Comparison of ENCODE assay signal across 23 mouse cellular contexts in the genomic region with DNA sequence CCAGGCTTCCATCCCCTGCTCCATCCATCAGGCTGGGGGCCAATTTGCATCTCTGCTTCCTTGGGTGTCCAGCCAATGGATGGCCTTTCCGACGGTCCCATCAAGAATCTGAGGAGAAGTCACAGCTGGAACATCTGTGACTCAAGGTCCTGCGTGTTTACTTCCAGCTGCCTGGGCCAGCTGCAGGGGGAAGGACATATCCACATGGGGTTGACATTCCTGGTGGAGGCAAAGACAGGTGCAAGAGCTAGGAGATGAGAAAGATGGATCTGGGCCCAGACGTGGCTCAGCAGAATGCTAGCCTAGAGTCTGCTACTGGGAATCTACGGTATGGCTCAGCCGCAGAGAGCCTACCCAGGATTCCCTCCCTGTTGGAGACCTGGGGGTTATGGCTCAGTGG. TPM values are rescaled to one million over a fixed set of nuclear protein-coding genes. Genes with fewer than 3 reads are reported as not detected.
DNase-seq lines count a peak whose midpoint lies in the region; ATAC-seq lines count a peak whose summit lies in the region.
"Had no signal": no experiment of that assay in that cellular context is flagged by ENCODE, and none has a peak within 500 bp of the region (broad histone marks: within the 10 kb centered on the region; RNA-seq: fewer than 3 reads in every experiment).

No protein-coding gene starts in this region.

- H3K36me3 ChIP-seq in embryonic facial prominence, embryonic 14.5 days (ENCODE audit: control insufficient read depth, insufficient read depth, low read length): no peaks in the 10 kb centered on the region
- H3K36me3 ChIP-seq in embryonic facial prominence, embryonic 10.5 days (replicated peaks): no peaks in the 10 kb centered on the region
- no peaks in the 10 kb centered on the region for H3K36me3 ChIP-seq in limb, embryonic 15.5 days
- no peaks in the 10 kb centered on the region for H3K36me3 ChIP-seq in limb, embryonic 10.5 days
- no peaks in the 10 kb centered on the region for H3K36me3 ChIP-seq in midbrain, embryonic 10.5 days
- H3K36me3 ChIP-seq: embryonic facial prominence, embryonic 12.5 days; embryonic facial prominence, embryonic 15.5 days; forebrain, embryonic 10.5 days; forebrain, embryonic 12.5 days had no signal

- no peaks in the 10 kb centered on the region for H3K9me3 ChIP-seq in embryonic facial prominence, embryonic 14.5 days (ENCODE audit: control insufficient read depth, low read length)
- H3K9me3 ChIP-seq in embryonic facial prominence, embryonic 10.5 days: no peaks in the 10 kb centered on the region
- H3K9me3 ChIP-seq in limb, embryonic 15.5 days: no peaks in the 10 kb centered on the region
- H3K9me3 ChIP-seq in limb, embryonic 10.5 days (replicated peaks): no peaks in the 10 kb centered on the region
- no peaks in the 10 kb centered on the region for H3K9me3 ChIP-seq in midbrain, embryonic 10.5 days (replicated peaks)
- H3K9me3 ChIP-seq: embryonic facial prominence, embryonic 12.5 days; embryonic facial prominence, embryonic 15.5 days; forebrain, embryonic 10.5 days; forebrain, embryonic 12.5 days had no signal

- peak; percentile 26 for DNase-seq in embryonic facial prominence, embryonic 14.5 days (ENCODE audit: low spot score)
- DNase-seq in embryonic facial prominence, embryonic 10.5 days (ENCODE audit: low spot score): no peak
- DNase-seq in limb, embryonic 10.5 days (ENCODE audit: low spot score): no peak
- no peak for DNase-seq in midbrain, embryonic 10.5 days (ENCODE audit: low spot score)
- DNase-seq: adrenal gland, adult 2 months; adrenal gland, postnatal 10 days; adrenal gland, postnatal 25 days; B cell, adult 2 months; cerebellum, adult 11 months; cerebellum, adult 18-20 months; cerebellum, adult 8-10 months; cerebellum, adult 9-11 months; cerebellum, postnatal 14 days; cerebellum, postnatal 36 days; embryo, embryonic 11 days had no signal

- ATAC-seq in embryonic facial prominence, embryonic 14.5 days (ENCODE audit: low read depth): no peak
- 0 out of 2 replicates have a peak, but pooled peaks have one; percentile 2 for ATAC-seq in limb, embryonic 15.5 days (ENCODE audit: insufficient number of reproducible peaks, low FRiP score, low TSS enrichment, low read depth)
- ATAC-seq: forebrain, embryonic 14.5 days; forebrain, embryonic 16.5 days had no signal

- H3K4me1 ChIP-seq in embryonic facial prominence, embryonic 14.5 days (ENCODE audit: control insufficient read depth, insufficient read depth, low read length): no peaks in the 10 kb centered on the region
- H3K4me1 ChIP-seq in embryonic facial prominence, embryonic 10.5 days: peaks cover 13% of the 10 kb centered on the region
- peaks cover 6% of the 10 kb centered on the region for H3K4me1 ChIP-seq in limb, embryonic 15.5 days
- H3K4me1 ChIP-seq in limb, embryonic 10.5 days: peaks cover 12% of the 10 kb centered on the region
- peaks cover 12% of the 10 kb centered on the region for H3K4me1 ChIP-seq in midbrain, embryonic 10.5 days

- H3K4me3 ChIP-seq in embryonic facial prominence, embryonic 14.5 days (ENCODE audit: low read depth, low read length): no peak overlapping the region
- H3K4me3 ChIP-seq in embryonic facial prominence, embryonic 10.5 days: no peak overlapping the region
- H3K4me3 ChIP-seq in limb, embryonic 15.5 days: no peak overlapping the region
- no peak overlapping the region for H3K4me3 ChIP-seq in limb, embryonic 10.5 days
- no peak overlapping the region for H3K4me3 ChIP-seq in midbrain, embryonic 10.5 days
- H3K4me3 ChIP-seq: embryonic facial prominence, embryonic 12.5 days; embryonic facial prominence, embryonic 15.5 days; erythroblast, embryonic 14.5 days; forebrain, embryonic 10.5 days; forebrain, embryonic 12.5 days had no signal

- WGBS in embryonic facial prominence, embryonic 14.5 days: 67% methylated on average over 6 of the region's 6 CpGs
- WGBS in embryonic facial prominence, embryonic 10.5 days: 86% methylated on average over 6 of the region's 6 CpGs
- 73% methylated on average over 6 of the region's 6 CpGs for WGBS in limb, embryonic 15.5 days
- 84% methylated on average over 6 of the region's 6 CpGs for WGBS in limb, embryonic 10.5 days
- whole genome bisulfite sequencing in midbrain, embryonic 10.5 days: 83% methylated on average over 6 of the region's 6 CpGs

- H3K27me3 ChIP-seq in embryonic facial prominence, embryonic 14.5 days (replicated peaks; ENCODE audit: control insufficient read depth, insufficient read depth, low read length): no peaks in the 10 kb centered on the region
- peaks cover 9% of the 10 kb centered on the region for H3K27me3 ChIP-seq in embryonic facial prominence, embryonic 10.5 days (replicated peaks; ENCODE audit: low read depth, poor library complexity, severe bottlenecking)
- H3K27me3 ChIP-seq in limb, embryonic 15.5 days: no peaks in the 10 kb centered on the region
- peaks cover 9% of the 10 kb centered on the region for H3K27me3 ChIP-seq in limb, embryonic 10.5 days (ENCODE audit: low read depth, poor library complexity, severe bottlenecking)
- H3K27me3 ChIP-seq in midbrain, embryonic 10.5 days (ENCODE audit: low read depth, poor library complexity, severe bottlenecking): peaks cover 9% of the 10 kb centered on the region
- H3K27me3 ChIP-seq: embryonic facial prominence, embryonic 15.5 days had no signal

- no peak overlapping the region for H3K4me2 ChIP-seq in embryonic facial prominence, embryonic 14.5 days (ENCODE audit: low read depth, low read length)
- H3K4me2 ChIP-seq in limb, embryonic 15.5 days: no peak overlapping the region
- H3K4me2 ChIP-seq: embryonic facial prominence, embryonic 12.5 days; embryonic facial prominence, embryonic 15.5 days; forebrain, embryonic 12.5 days had no signal

- H3K9ac ChIP-seq in embryonic facial prominence, embryonic 14.5 days (ENCODE audit: low read depth, low read length): no peak overlapping the region
- no peak overlapping the region for H3K9ac ChIP-seq in limb, embryonic 15.5 days
- H3K9ac ChIP-seq: embryonic facial prominence, embryonic 12.5 days; embryonic facial prominence, embryonic 15.5 days; forebrain, embryonic 12.5 days had no signal

- no peak overlapping the region for H3K27ac ChIP-seq in embryonic facial prominence, embryonic 14.5 days (replicated peaks; ENCODE audit: low read depth, low read length)
- H3K27ac ChIP-seq in embryonic facial prominence, embryonic 10.5 days (replicated peaks): no peak overlapping the region
- no peak overlapping the region for H3K27ac ChIP-seq in limb, embryonic 15.5 days
- H3K27ac ChIP-seq in limb, embryonic 10.5 days: no peak overlapping the region
- no peak overlapping the region for H3K27ac ChIP-seq in midbrain, embryonic 10.5 days (replicated peaks)
- H3K27ac ChIP-seq: embryonic facial prominence, embryonic 12.5 days; embryonic facial prominence, embryonic 15.5 days; forebrain, embryonic 10.5 days; forebrain, embryonic 12.5 days had no signal

RNA-seq across cellular contexts. Expression of gene Ssc4d, which starts 4.1 kb away (rescaled TPM):
- polyA plus RNA-seq in embryonic facial prominence, embryonic 14.5 days (2014; fragmentation: Nextera tagmentation; extraction: Ambion mirVana): 3.2 and 4.7 TPM in 2 replicates
- polyA plus RNA-seq in embryonic facial prominence, embryonic 10.5 days (2016; fragmentation: Nextera tagmentation; extraction: Ambion mirVana): 3.1 and 4.0 TPM in 2 replicates
- 2.0 and 2.1 TPM in 2 replicates for polyA plus RNA-seq in limb, embryonic 15.5 days (2015; fragmentation: Nextera tagmentation; extraction: Ambion mirVana)
- polyA plus RNA-seq in limb, embryonic 10.5 days (2016; fragmentation: Nextera tagmentation; extraction: Ambion mirVana): 3.3 and 4.1 TPM in 2 replicates
- polyA plus RNA-seq in midbrain, embryonic 10.5 days (2016; fragmentation: Nextera tagmentation; extraction: Ambion mirVana): 1.7 TPM in 2 replicates

RNA-seq across cellular contexts. Expression of gene Zp3, which starts 9.7 kb away (rescaled TPM):
- polyA plus RNA-seq in embryonic facial prominence, embryonic 14.5 days (2014; fragmentation: Nextera tagmentation; extraction: Ambion mirVana): 0.58 and 0.77 TPM in 2 replicates
- polyA plus RNA-seq in embryonic facial prominence, embryonic 10.5 days (2016; fragmentation: Nextera tagmentation; extraction: Ambion mirVana): not detected in 2 replicates
- 0.17 and 0.44 TPM in 2 replicates for polyA plus RNA-seq in limb, embryonic 15.5 days (2015; fragmentation: Nextera tagmentation; extraction: Ambion mirVana)
- polyA plus RNA-seq in limb, embryonic 10.5 days (2016; fragmentation: Nextera tagmentation; extraction: Ambion mirVana): not detected in 2 replicates
- polyA plus RNA-seq in midbrain, embryonic 10.5 days (2016; fragmentation: Nextera tagmentation; extraction: Ambion mirVana): 0.10 TPM in 1 of 2 replicates, not detected in the other
- polyA plus RNA-seq: adrenal gland, adult 2 months; erythroblast, embryonic 14.5 days; forebrain, embryonic 12.5 days; forebrain, embryonic 16.5 days had no signal

RNA-seq across cellular contexts. Expression of gene Dtx2, which starts 24.4 kb away (rescaled TPM):
- polyA plus RNA-seq in embryonic facial prominence, embryonic 14.5 days (2014; fragmentation: Nextera tagmentation; extraction: Ambion mirVana): 25.2 and 25.7 TPM in 2 replicates
- 38.5 and 39.2 TPM in 2 replicates for polyA plus RNA-seq in embryonic facial prominence, embryonic 10.5 days (2016; fragmentation: Nextera tagmentation; extraction: Ambion mirVana)
- polyA plus RNA-seq in limb, embryonic 15.5 days (2015; fragmentation: Nextera tagmentation; extraction: Ambion mirVana): 35.5 and 36.2 TPM in 2 replicates
- polyA plus RNA-seq in limb, embryonic 10.5 days (2016; fragmentation: Nextera tagmentation; extraction: Ambion mirVana): 41.5 and 42.3 TPM in 2 replicates
- polyA plus RNA-seq in midbrain, embryonic 10.5 days (2016; fragmentation: Nextera tagmentation; extraction: Ambion mirVana): 36.3 and 39.6 TPM in 2 replicates

RNA-seq across cellular contexts. Expression of gene Ywhag, which starts 35.8 kb away (rescaled TPM):
- 97.4 and 101 TPM in 2 replicates for polyA plus RNA-seq in embryonic facial prominence, embryonic 14.5 days (2014; fragmentation: Nextera tagmentation; extraction: Ambion mirVana)
- polyA plus RNA-seq in embryonic facial prominence, embryonic 10.5 days (2016; fragmentation: Nextera tagmentation; extraction: Ambion mirVana): 244 and 257 TPM in 2 replicates
- 162 and 168 TPM in 2 replicates for polyA plus RNA-seq in limb, embryonic 15.5 days (2015; fragmentation: Nextera tagmentation; extraction: Ambion mirVana)
- polyA plus RNA-seq in limb, embryonic 10.5 days (2016; fragmentation: Nextera tagmentation; extraction: Ambion mirVana): 197 and 203 TPM in 2 replicates
- polyA plus RNA-seq in midbrain, embryonic 10.5 days (2016; fragmentation: Nextera tagmentation; extraction: Ambion mirVana): 270 and 311 TPM in 2 replicates
